Mouse (Mus musculus) layer of hippocampus, postnatal 14 days (tissue): ENCODE data around the gene Rhd. TPM values are rescaled to one million over a fixed set of nuclear protein-coding genes. Genes with fewer than 3 reads are reported as not detected.
"Not testable (repeated sequence)": the region's sequence is repeated elsewhere in the genome, so short reads cannot be mapped to it uniquely, and the experiment has no call there.

Source experiments
- DNase-seq, 2 experiments: peaks; one replicate each; pipeline ENCODE4 v3.0.0; 2021 to 2022; ENCODE audit warnings: low spot score in 2 of 2, mixed read lengths in 1 of 2
- long read RNA-seq, 2 experiments: library from polyadenylated mRNA; stranded (forward); transcript quantifications; one replicate each; pipeline ENCODE4 v2.0.0; 2021
- total RNA-seq, 2 experiments: library from RNA; stranded (reverse); gene quantifications; 2 replicates each; pipeline ENCODE4 v1.2.3; 2021

Rhd gene
- not detected for total RNA-seq
- long read RNA-seq, experiment 1, partial matches to known transcripts: 0 of 1 reads
- long read RNA-seq, experiment 1, other reads (novel, unspliced or antisense): 1 of 1 reads
- long read RNA-seq, experiment 2, partial matches to known transcripts: 1 of 1 reads
- long read RNA-seq, experiment 2, other reads (novel, unspliced or antisense): 0 of 1 reads

- no peak for DNase-seq
Observed at GRCm38 (mm10) chr4:134863937-134864729, at the start of gene Rhd. Gene Rhd (plus strand): TSS chr4:134864536.

- no peak for DNase-seq
Observed at GRCm38 (mm10) chr4:134817706-134818105, 46.6 kb upstream of the Rhd start.

- no peak for DNase-seq
Observed at GRCm38 (mm10) chr4:134821061-134821460, 43.3 kb upstream of the Rhd start.

DNA sequence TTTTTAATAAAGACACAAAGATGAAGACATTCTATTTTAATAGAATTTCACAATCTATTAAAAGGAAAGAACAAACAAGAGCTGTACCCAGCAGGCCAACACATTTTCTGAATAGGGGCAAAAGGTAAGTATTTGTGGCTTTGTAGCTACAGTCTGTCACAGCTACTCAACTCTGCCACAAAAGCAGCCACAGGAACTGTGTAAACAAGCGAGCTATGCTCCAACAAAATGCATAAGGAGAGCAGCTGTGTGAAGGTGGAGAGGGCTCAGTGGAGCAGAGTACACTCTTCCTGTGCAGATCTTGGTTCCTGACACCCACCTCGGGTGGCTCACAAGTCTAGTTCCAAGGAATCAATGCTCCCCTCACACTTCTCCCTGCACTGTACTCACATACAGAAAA is 40.8 kb upstream of the Rhd start:
- DNase-seq: no peak

- not testable (repeated sequence) for DNase-seq
Observed at GRCm38 (mm10) chr4:134825864-134826263, 38.5 kb upstream of the Rhd start.

- DNase-seq: no peak
Observed at GRCm38 (mm10) chr4:134826348-134826747, 38.0 kb upstream of the Rhd start.

- DNase-seq: no peak
Observed at GRCm38 (mm10) chr4:134827806-134828205, 36.5 kb upstream of the Rhd start.

- no peak for DNase-seq
Observed at GRCm38 (mm10) chr4:134831934-134832333, 32.4 kb upstream of the Rhd start.

- no peak for DNase-seq
Observed at GRCm38 (mm10) chr4:134835486-134835885, 28.9 kb upstream of the Rhd start.

- no peak for DNase-seq
Observed at GRCm38 (mm10) chr4:134838221-134838620, 26.1 kb upstream of the Rhd start.

DNA sequence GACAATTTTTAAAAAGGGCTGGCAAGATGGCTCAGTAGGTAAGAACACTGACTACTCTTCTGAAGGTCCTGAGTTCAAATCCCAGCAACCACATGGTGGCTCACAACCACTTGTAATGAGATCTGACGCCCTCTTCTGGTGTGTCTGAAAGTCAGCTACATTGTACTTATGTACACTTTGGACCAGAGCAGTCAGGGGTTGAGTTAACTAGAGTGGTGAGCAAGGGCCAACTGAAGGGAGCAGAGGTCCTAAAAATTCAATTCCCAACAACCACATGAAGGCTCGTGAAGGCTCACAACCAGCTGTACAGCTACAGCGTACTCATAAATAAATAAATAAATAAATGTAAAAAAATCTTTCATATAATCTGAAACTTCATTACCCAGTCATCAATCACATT is 25.6 kb upstream of the Rhd start:
- not testable (repeated sequence) for DNase-seq

- no peak for DNase-seq
Observed at GRCm38 (mm10) chr4:134840231-134840630, 24.1 kb upstream of the Rhd start.

DNA sequence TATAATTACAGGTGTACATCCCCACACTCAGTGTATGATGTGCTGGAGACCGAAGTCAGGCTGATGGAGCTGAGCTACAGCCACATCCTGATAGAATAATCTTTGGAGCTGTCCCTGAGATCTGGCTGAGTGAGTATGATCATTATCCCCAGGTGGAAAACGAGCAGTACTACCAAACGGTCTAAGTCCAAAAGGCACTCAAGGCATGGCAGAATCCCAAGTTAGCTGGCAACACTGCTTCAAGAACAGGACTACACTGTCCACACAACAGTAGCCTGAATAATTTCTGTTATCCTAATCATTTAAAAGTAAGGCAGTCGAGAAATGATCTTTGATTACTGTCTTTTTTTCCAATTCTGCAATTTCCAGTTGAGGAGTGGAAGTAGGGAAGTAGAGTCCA is 20.8 kb upstream of the Rhd start:
- no peak for DNase-seq

DNA sequence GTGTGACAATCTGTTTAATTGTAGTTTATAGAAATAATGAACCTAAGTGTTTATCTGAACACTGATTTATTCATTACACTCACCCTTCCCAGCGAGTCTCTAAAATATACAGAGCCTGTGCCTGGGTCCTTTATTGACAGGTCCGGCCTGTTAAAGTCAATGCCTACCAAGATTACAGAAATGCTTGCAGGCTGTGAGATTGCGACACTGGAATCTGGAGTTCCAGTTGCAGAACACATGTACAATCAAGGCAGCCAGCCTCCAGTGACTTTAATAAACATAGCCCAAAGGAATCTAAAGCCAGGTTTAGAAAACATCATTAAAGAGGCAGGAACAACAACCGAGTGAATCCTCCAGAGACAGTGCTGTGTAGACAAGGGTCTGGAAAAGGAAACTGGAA is 16.7 kb upstream of the Rhd start:
- no peak for DNase-seq

DNA sequence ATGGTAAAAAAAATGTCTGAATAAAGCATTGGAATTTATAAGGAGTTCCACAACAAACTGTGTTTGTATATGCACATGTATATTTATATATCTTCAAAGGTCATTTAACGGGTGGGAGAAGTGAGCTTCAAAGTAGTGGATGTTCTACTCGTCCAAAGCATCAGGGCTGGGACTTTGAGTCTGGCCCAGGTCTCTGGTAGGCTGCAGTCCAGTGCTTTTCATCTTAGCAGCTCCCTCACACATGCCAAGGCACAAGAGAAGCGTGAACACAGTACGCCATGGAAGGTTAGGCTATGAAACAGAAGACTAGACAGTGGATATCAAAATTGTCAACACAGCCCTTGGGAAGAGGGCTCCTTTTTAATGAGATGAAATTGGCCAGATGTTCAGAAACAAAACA is 13.8 kb upstream of the Rhd start:
- no peak for DNase-seq

DNA sequence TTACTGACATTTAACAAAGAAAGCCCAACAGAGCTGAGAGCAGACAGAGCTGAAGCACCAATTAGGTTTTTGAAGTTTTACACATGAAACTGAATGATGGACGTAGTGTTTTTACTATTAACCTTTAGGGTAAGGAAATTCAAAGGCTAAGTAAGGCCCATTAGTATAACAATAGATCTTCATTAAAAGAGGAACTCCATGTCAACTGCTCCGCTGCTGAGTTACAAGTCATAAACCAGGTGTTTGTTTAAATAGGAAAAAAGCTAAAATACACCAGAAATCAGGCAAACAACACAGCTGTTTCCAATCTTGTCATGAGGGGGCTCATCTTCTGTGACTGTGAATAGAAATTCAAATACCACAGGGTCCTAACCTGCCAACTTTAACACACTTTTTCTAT is 13.1 kb upstream of the Rhd start:
- DNase-seq: no peak

- DNase-seq: peak in 1 of 2 experiments; percentile 4
Observed at GRCm38 (mm10) chr4:134851876-134852275, 12.5 kb upstream of the Rhd start.

- DNase-seq: peak; percentile 24 to 28
Observed at GRCm38 (mm10) chr4:134852438-134853255, 11.7 kb upstream of the Rhd start.

DNA sequence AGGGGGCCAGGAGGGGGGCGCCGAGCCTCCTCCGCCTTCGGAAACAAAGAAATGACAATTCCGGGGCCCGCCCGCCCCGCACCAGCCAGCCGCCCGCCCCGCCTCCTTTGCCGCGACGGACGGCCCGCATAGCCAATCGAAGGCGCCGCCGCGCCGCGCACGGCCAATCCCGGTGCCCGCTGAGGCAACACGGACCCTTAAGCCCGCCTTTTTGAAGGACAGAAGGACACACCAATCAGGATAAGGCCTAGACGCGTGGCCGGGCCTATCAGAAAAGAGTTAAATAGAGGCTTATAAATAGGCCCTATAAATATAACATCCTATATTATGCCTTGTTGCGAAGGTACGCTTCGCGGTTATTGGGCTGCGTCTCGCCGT is 11.1 kb upstream of the Rhd start, which contains the start of gene Maco1:
Gene Maco1 (minus strand): TSS at position 87 of the 378 bp plus-strand sequence.
- peak; percentile 100 for DNase-seq

GRCm38 (mm10) chr4:134853637-134854485 is 10.5 kb upstream of the Rhd start:
- DNase-seq: peak; percentile 94 to 96

- DNase-seq: no peak
Observed at GRCm38 (mm10) chr4:134855371-134855770, 9.0 kb upstream of the Rhd start.
